Mouse (Mus musculus) stomach, adult 2 months (tissue): Measurements from ENCODE around the gene Fxyd7. TPM values are rescaled to one million over a fixed set of nuclear protein-coding genes. Genes with fewer than 3 reads are reported as not detected.

ENCODE experiments used
- polyA plus RNA-seq: library from polyadenylated mRNA; depleted of rRNA; stranded (reverse); fragments of >200 nt; gene quantifications from 2 replicates; pipeline ENCODE4 v1.2.3, GENCODE M21; 2012; rRNA removed

The Fxyd7 gene
- polyA plus RNA-seq: 4.0 and 8.9 TPM in 2 replicates

GRCm38 (mm10) chr7:31051321-31052021 is at the start of gene Fxyd7:
Gene Fxyd7, minus strand, starts transcription at chr7:31051467.

GRCm38 (mm10) chr7:31076492-31076891 is 25.2 kb upstream of the Fxyd7 start, which contains the start of gene Fxyd3:
Gene Fxyd3, minus strand, starts transcription at chr7:31076704.

DNA sequence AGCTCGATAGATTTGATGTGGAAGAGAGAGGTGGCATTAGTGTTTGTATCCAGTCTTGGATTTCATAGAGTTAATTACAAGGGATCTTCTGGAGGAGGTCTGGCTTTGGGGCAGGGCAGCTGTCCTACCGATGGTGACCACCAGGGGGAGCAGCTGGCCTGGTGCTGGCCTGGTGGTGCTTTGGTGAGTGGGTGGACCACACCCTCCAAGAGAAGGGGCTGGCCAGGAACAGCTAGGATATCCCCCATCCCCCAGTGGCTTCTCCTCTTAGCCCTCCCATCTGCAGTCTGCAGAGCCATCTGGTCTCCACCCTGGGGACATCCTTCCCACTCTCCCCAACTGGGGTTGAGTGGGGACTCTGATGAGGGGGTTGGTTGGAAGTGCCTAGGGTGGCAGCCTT is 7.8 kb upstream of the Fxyd7 start, which contains the start of gene Lgi4:
Gene Lgi4 (plus strand): TSS at position 235 of the 400 bp plus-strand sequence.

GRCm38 (mm10) chr7:31057071-31057470 is 5.8 kb upstream of the Fxyd7 start, which contains the start of gene Fxyd1:
Gene Fxyd1, minus strand, starts transcription at chr7:31057199.

GRCm38 (mm10) chr7:31042431-31042910 is 8.8 kb downstream of the Fxyd7 start, which contains the start of gene Fxyd5:
Gene Fxyd5, minus strand, starts transcription at chr7:31042481.

Other genes with a start within 250 kb of the Fxyd7 start
- 4.2 and 4.8 TPM in 2 replicates for gene Ffar2, start 227.7 kb downstream of the Fxyd7 start, polyA plus RNA-seq
- gene Ffar3, start 195.3 kb downstream of the Fxyd7 start, polyA plus RNA-seq: 0.10 TPM in 1 of 2 replicates, not detected in the other
- 0.03 and 0.06 TPM in 2 replicates for gene Ffar1, start 189.9 kb downstream of the Fxyd7 start, polyA plus RNA-seq
- 0.25 and 0.26 TPM in 2 replicates for gene Cd22, start 171.1 kb downstream of the Fxyd7 start, polyA plus RNA-seq
- 0.23 and 0.74 TPM in 2 replicates for gene Mag, start 136.6 kb downstream of the Fxyd7 start, polyA plus RNA-seq
- 198 and 246 TPM in 2 replicates for gene Hamp2, start 126.8 kb downstream of the Fxyd7 start, polyA plus RNA-seq
- 3.0 and 4.3 TPM in 2 replicates for gene Hamp, start 107.4 kb downstream of the Fxyd7 start, polyA plus RNA-seq
- 75.4 and 124 TPM in 2 replicates for gene Usf2, start 94.7 kb downstream of the Fxyd7 start, polyA plus RNA-seq
- gene Lsr, start 78.0 kb downstream of the Fxyd7 start, polyA plus RNA-seq: 247 and 370 TPM in 2 replicates
- gene Fam187b, start 77.7 kb downstream of the Fxyd7 start, polyA plus RNA-seq: 3.3 and 3.5 TPM in 2 replicates
- gene Fxyd5, start 9.0 kb downstream of the Fxyd7 start, polyA plus RNA-seq: 29.9 and 37.7 TPM in 2 replicates
- gene Fxyd1, start 5.7 kb upstream of the Fxyd7 start, polyA plus RNA-seq: 189 and 195 TPM in 2 replicates
- gene Lgi4, start 7.9 kb upstream of the Fxyd7 start, polyA plus RNA-seq: 5.3 and 7.5 TPM in 2 replicates
- gene Fxyd3, start 25.2 kb upstream of the Fxyd7 start, polyA plus RNA-seq: 369 and 371 TPM in 2 replicates
- gene Hpn, start 63.8 kb upstream of the Fxyd7 start, polyA plus RNA-seq: 37.6 and 43.8 TPM in 2 replicates
- gene Scn1b, start 75.5 kb upstream of the Fxyd7 start, polyA plus RNA-seq: 26.3 and 34.3 TPM in 2 replicates
- 69.8 and 74.7 TPM in 2 replicates for gene Gramd1a, start 104.4 kb upstream of the Fxyd7 start, polyA plus RNA-seq
- not detected in 2 replicates for gene Scgb2b2, start 239.0 kb upstream of the Fxyd7 start, polyA plus RNA-seq
- not detected in 2 replicates for gene Scgb1b2, start 240.4 kb upstream of the Fxyd7 start, polyA plus RNA-seq